Mouse (Mus musculus) cerebellum, postnatal 10 days (tissue): ENCODE results near the gene Soat2.

Experiments used
- DNase-seq, 2 experiments: peaks; one replicate each; pipeline ENCODE4 v3.0.0; 2021; ENCODE audit warnings: mixed read lengths in 2 of 2

Gene Soat2

GRCm38 (mm10) chr15:102150301-102151135 is at the start of gene Soat2:
Soat2 (plus strand) TSS chr15:102150526.
- no peak for DNase-seq

- peak; percentile 19 to 51 for DNase-seq
Observed at GRCm38 (mm10) chr15:102100996-102101671, 49.2 kb upstream of the Soat2 start.

GRCm38 (mm10) chr15:102101672-102102541 is 48.4 kb upstream of the Soat2 start:
- peak; percentile 37 to 47 for DNase-seq

- peak in 1 of 2 experiments; percentile 34 for DNase-seq
Observed at GRCm38 (mm10) chr15:102102548-102103121, 47.7 kb upstream of the Soat2 start.

GRCm38 (mm10) chr15:102103371-102103946 is 46.9 kb upstream of the Soat2 start:
- peak in 1 of 2 experiments; percentile 30 for DNase-seq

- peak; percentile 29 to 42 for DNase-seq
Observed at GRCm38 (mm10) chr15:102103947-102104555, 46.3 kb upstream of the Soat2 start.

- peak; percentile 41 to 64 for DNase-seq
Observed at GRCm38 (mm10) chr15:102105360-102105759, 45.0 kb upstream of the Soat2 start.

- peak; percentile 66 to 72 for DNase-seq
Observed at GRCm38 (mm10) chr15:102105764-102106730, 44.3 kb upstream of the Soat2 start.

- DNase-seq, result peak; percentile 81 to 82
Observed at GRCm38 (mm10) chr15:102106754-102107456, 43.4 kb upstream of the Soat2 start.

- DNase-seq, result peak; percentile 92 to 93
Observed at GRCm38 (mm10) chr15:102107689-102108573, 42.4 kb upstream of the Soat2 start.

GRCm38 (mm10) chr15:102108651-102109525 is 41.4 kb upstream of the Soat2 start:
- DNase-seq, result peak; percentile 93 to 94

GRCm38 (mm10) chr15:102110271-102110670 is 40.1 kb upstream of the Soat2 start:
- DNase-seq, result no peak

- DNase-seq, result peak in 1 of 2 experiments; percentile 48
Observed at GRCm38 (mm10) chr15:102110701-102111494, 39.4 kb upstream of the Soat2 start.

- peak; percentile 60 to 68 for DNase-seq
Observed at GRCm38 (mm10) chr15:102111495-102111829, 38.9 kb upstream of the Soat2 start.

GRCm38 (mm10) chr15:102112181-102112580 is 38.1 kb upstream of the Soat2 start:
- DNase-seq, result peak in 1 of 2 experiments; percentile 35

GRCm38 (mm10) chr15:102112827-102113226 is 37.5 kb upstream of the Soat2 start:
- DNase-seq, result peak in 1 of 2 experiments; percentile 39

- no peak for DNase-seq
Observed at GRCm38 (mm10) chr15:102113674-102114073, 36.7 kb upstream of the Soat2 start.
